Mouse (Mus musculus) ES-E14 (cell line): ENCODE results near the gene Mkln1. TPM values are rescaled to one million over a fixed set of nuclear protein-coding genes. Genes with fewer than 3 reads are reported as not detected.

Source experiments
- DNase-seq: peaks from one replicate; pipeline ENCODE4 v3.0.0-alpha.2; 2013; ENCODE audit warnings: low read depth, low spot score
- H3K27ac ChIP-seq: 2 replicates; pipeline ENCODE4 v1.5.1; 2012; ENCODE audit warnings: low read depth, mild to moderate bottlenecking, low read length, moderate library complexity, mixed read lengths; ENCODE audit not compliant: poor library complexity, insufficient read depth, severe bottlenecking
- H3K36me3 ChIP-seq: 2 replicates; pipeline ENCODE4 v1.6.1; 2012; ENCODE audit warnings: mild to moderate bottlenecking, low read length, moderate library complexity, mixed read lengths; ENCODE audit not compliant: control insufficient read depth, poor library complexity, insufficient read depth, severe bottlenecking
- H3K4me1 ChIP-seq, 2 experiments: fragments of 150-350 bp in 1 of 2; sonication (generic) in 1 of 2; 2 replicates each; pipeline ENCODE4 v1.6.1; 2012; ENCODE audit warnings: low read length in 2 of 2, mild to moderate bottlenecking in 1 of 2, mixed read lengths in 1 of 2; ENCODE audit not compliant: control insufficient read depth in 2 of 2, insufficient read depth in 2 of 2, poor library complexity in 1 of 2
- H3K4me3 ChIP-seq, 2 experiments: fragments of 150-350 bp in 1 of 2; sonication (generic) in 1 of 2; 2 replicates each; pipeline ENCODE4 v1.5.1; 2012; ENCODE audit warnings: low read length in 2 of 2, low read depth in 1 of 2, mild to moderate bottlenecking in 1 of 2, mixed read lengths in 1 of 2; ENCODE audit not compliant: insufficient read depth in 1 of 2, poor library complexity in 1 of 2, severe bottlenecking in 1 of 2
- H3K9ac ChIP-seq: 2 replicates; pipeline ENCODE4 v1.6.1; 2012; ENCODE audit warnings: low read depth, mild to moderate bottlenecking, low read length, mixed read lengths; ENCODE audit not compliant: poor library complexity, insufficient read depth, severe bottlenecking
- H3K9me3 ChIP-seq: fragments of 150-350 bp; sonication (generic); 2 replicates; pipeline ENCODE4 v1.6.1; 2012; ENCODE audit warnings: low read depth, mild to moderate bottlenecking, low read length; ENCODE audit not compliant: control insufficient read depth, insufficient read depth
- CHD2 ChIP-seq: IDR thresholded peaks from 2 replicates; pipeline ENCODE4 v1.6.1; 2014; ENCODE audit warnings: mild to moderate bottlenecking, low read depth, low read length, inconsistent platforms
- HCFC1 ChIP-seq: IDR thresholded peaks from 2 replicates; pipeline ENCODE4 v1.6.1; 2012; ENCODE audit warnings: low read length, inconsistent platforms, borderline replicate concordance; ENCODE audit not compliant: insufficient read depth
- MAFK ChIP-seq: IDR thresholded peaks from 2 replicates; pipeline ENCODE4 v1.6.1; 2014; ENCODE audit warnings: mild to moderate bottlenecking, low read depth, low read length, inconsistent platforms; ENCODE audit not compliant: insufficient read depth
- ZC3H11A ChIP-seq: IDR thresholded peaks from 2 replicates; pipeline ENCODE4 v1.6.1; 2012; ENCODE audit warnings: low read depth, mild to moderate bottlenecking, inconsistent platforms, low read length, borderline replicate concordance
- ZNF384 ChIP-seq: IDR thresholded peaks from 2 replicates; pipeline ENCODE4 v1.6.1; 2012; ENCODE audit warnings: low read depth, low read length, inconsistent platforms
- in situ Hi-C, 2 experiments: fragments of 600-800 bp; cut with MboI; formaldehyde crosslinking; loops; one replicate each; pipeline ENCODE4 v1.15.1; 2025; ENCODE audit warnings: low sequenced_read_pairs in 2 of 2, inconsistent platforms in 1 of 2; ENCODE audit not compliant: unreplicated experiment in 2 of 2
- total RNA-seq: library from RNA; depleted of rRNA; stranded (reverse); fragments of 300-350 nt; gene quantifications from 2 replicates; pipeline ENCODE4 v1.2.3, GENCODE M21; 2012

Mkln1 gene
- total RNA-seq, 1 experiment: 78.0 TPM

DNA sequence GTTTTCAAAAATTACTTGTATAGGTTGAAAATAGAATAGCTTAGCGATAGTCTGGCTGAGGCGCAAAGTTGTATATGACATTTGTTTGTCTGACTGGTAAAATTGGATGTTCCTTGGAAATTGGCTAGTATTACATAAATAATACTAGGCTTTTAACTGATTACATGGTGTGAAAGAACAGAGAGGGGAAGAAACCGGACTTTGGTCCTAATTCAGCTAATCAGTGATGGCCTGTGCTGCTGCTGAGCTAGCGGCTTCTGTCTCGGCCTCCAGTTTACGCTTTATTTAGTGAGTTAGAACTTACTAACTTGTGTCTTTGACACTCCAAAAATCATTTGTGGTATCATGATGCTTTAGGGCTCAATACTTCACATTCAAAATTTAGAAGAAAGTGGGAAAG lies 70.9 kb downstream of the Mkln1 start:
- TF ChIP-seq ZNF384 (no peak), MAFK (no peak), HCFC1 (no peak), CHD2 (no peak), ZC3H11A (no peak)
- Histone ChIP-seq H3K36me3 (peaks cover 2% of the 10 kb centered on the region; the same call in 1 of the 2 replicates), H3K9ac (no peak overlapping the region), H3K27ac (no peak overlapping the region), H3K9me3 (no peaks in the 10 kb centered on the region), H3K4me1 (no peaks in the 10 kb centered on the region), H3K4me3 (no peak overlapping the region)
- in situ Hi-C loops: no loop called here
- DNase-seq: no peak

GRCm38 (mm10) chr6:31478221-31478620 lies 79.7 kb downstream of the Mkln1 start:
- TF ChIP-seq HCFC1 (no peak), CHD2 (no peak), MAFK (no peak), ZNF384 (no peak), ZC3H11A (no peak)
- in situ Hi-C loops: no loop called here
- peaks cover 3 to 5% of the 10 kb centered on the region in 2 experiments; a peak in 2 of 4 replicates for H3K4me1 ChIP-seq
- H3K36me3 ChIP-seq: peaks cover 2% of the 10 kb centered on the region; the same call in 1 of the 2 replicates
- no peak for DNase-seq
- no peaks in the 10 kb centered on the region for H3K9me3 ChIP-seq
- no peak overlapping the region for H3K27ac ChIP-seq
- no peak overlapping the region for H3K9ac ChIP-seq
- H3K4me3 ChIP-seq: no peak overlapping the region

- Histone ChIP-seq H3K4me1 (peaks cover 3 to 5% of the 10 kb centered on the region in 2 experiments; a peak in 2 of 4 replicates), H3K27ac (peak overlapping the region; percentile 64; the same call in 1 of the 2 replicates), H3K4me3 (no peak overlapping the region; a peak in 1 of 4 replicates), H3K9ac (no peak overlapping the region), H3K9me3 (no peaks in the 10 kb centered on the region), H3K36me3 (peaks cover 2% of the 10 kb centered on the region; the same call in 1 of the 2 replicates)
- no peak for DNase-seq
- in situ Hi-C loops: no loop called here
- TF ChIP-seq MAFK: no peak
- no peak for TF ChIP-seq HCFC1
- no peak for TF ChIP-seq CHD2
- no peak for TF ChIP-seq ZC3H11A
- no peak for TF ChIP-seq ZNF384
These were observed 81.5 kb downstream of the Mkln1 start for GRCm38 (mm10) chr6:31480008-31480407.

GRCm38 (mm10) chr6:31486601-31487000 lies 88.1 kb downstream of the Mkln1 start:
- in situ Hi-C loops: no loop called here
- Histone ChIP-seq H3K9ac (no peak overlapping the region), H3K36me3 (no peaks in the 10 kb centered on the region), H3K4me1 (peaks cover 4 to 5% of the 10 kb centered on the region in 2 experiments; a peak in 2 of 4 replicates), H3K4me3 (no peak overlapping the region), H3K9me3 (no peaks in the 10 kb centered on the region), H3K27ac (no peak overlapping the region)
- TF ChIP-seq HCFC1 (no peak), MAFK (no peak), ZC3H11A (no peak), CHD2 (no peak)
- no peak for DNase-seq

DNA sequence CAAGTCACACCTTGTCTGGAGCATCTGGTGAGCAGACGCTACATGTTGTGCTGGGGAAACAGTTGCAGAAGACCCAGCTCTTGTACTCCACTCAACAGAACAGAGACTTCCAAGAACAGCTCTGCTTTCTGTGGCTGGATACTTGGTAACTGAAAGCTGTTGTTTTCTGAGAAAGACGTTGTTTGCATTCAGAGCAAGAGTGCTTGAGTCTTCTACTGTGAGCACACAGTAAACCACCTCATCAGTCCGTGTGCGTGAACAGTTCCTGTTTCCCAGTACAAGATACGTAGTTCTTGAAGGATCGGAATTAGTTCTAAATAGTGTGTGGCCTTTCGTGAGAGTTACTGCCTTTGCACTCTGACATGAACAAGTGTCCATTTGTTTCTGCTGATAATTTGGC lies 91.4 kb downstream of the Mkln1 start:
- H3K4me1 ChIP-seq: peaks cover 0 to 2% of the 10 kb centered on the region in 2 experiments; a peak in 1 of 4 replicates
- TF ChIP-seq ZC3H11A (no peak), CHD2 (no peak), ZNF384 (no peak), HCFC1 (no peak), MAFK (no peak)
- no peak overlapping the region for H3K9ac ChIP-seq
- in situ Hi-C loops: no loop called here
- H3K4me3 ChIP-seq: no peak overlapping the region
- no peaks in the 10 kb centered on the region for H3K36me3 ChIP-seq
- H3K9me3 ChIP-seq: no peaks in the 10 kb centered on the region
- no peak overlapping the region for H3K27ac ChIP-seq
- no peak for DNase-seq
